Mouse (Mus musculus) kidney, adult 8-10 months (tissue): Measurements from ENCODE around the gene Cyp2c29.
"Not testable (repeated sequence)": the region's sequence is repeated elsewhere in the genome, so short reads cannot be mapped to it uniquely, and the experiment has no call there.

Source experiments
- DNase-seq, 2 experiments: peaks; one replicate each; pipeline ENCODE4 v3.0.0; 2022

The Cyp2c29 gene

DNA sequence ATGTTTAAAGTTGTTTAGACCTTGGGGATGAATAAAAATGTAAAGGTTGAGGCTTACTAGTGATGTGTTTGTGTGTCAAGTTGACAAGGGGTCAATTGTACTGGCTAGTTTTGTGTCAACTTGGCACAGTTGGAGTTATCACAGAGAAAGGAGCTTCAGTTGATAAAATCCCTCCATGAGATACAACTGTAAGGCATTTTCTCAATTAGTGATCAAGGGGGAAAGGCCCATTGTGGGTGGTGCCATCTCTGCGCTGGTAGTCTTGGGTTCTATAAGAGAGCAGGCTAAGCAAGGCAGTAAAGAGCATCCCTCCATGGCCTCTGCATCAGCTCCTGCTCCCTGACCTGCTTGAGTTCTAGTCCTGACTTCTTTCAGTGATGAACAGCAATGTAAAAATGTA lies at the start of gene Cyp2c29:
Gene Cyp2c29, plus strand, starts transcription at position 301 of the 400 bp plus-strand sequence.
- DNase-seq = not testable (repeated sequence)

DNA sequence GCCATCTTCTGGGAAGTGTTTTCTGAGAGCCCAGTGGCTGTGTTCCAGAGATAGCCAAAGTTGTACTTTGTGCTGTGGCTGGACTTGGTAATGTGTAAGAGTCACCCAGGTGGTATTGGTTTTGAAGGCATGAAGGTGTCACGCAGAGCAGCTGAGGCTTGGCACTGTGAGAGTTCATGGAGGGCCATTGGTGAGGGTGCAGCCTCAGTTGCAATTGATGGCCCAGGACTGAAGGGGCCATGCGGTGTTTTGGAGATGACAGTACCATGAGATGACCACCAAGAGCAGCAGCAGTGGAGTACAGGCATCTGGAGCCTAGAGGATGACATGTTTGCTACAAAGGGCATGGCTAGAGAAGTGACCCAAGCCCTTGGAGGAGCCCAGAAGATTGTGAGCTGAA lies 2.2 kb upstream of the Cyp2c29 start:
- not testable (repeated sequence) for DNase-seq

DNA sequence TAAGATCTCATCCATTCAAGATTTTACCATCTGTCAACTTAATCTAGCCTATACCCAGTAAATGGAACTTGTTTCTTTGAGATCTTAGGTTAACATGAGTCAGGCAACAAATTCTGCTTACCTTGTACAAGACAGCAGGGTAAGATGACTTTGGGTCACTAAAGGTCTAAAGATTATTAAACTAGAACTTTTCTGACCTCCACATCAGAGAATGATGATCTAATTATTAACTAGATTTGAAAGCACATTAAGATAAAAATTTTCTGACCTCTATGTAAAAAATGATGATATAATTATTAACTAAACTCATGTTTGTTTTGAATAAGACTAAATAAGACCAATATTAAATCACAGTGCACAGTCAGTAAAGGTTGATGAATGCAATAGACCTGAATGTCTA lies 13.6 kb downstream of the Cyp2c29 start:
- DNase-seq = no peak

DNA sequence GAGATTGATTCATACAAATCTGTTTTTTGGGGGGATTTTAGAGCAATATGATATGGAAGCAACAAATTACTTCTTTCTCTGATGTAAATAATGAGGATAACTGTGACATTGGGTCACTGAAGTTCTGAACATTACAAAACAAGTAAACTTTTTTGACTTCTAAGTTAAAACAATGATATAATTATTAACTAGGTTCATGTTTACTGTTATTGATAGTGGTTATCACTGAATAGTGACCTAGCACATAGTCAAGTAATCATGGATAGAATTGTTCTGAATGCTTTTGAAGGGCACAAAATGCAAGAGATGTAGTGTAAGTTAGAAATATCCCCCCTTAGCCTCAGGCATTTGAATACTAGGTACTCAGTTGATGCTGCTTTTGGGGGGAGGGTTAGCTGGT lies 16.4 kb downstream of the Cyp2c29 start:
- DNase-seq = no peak

DNA sequence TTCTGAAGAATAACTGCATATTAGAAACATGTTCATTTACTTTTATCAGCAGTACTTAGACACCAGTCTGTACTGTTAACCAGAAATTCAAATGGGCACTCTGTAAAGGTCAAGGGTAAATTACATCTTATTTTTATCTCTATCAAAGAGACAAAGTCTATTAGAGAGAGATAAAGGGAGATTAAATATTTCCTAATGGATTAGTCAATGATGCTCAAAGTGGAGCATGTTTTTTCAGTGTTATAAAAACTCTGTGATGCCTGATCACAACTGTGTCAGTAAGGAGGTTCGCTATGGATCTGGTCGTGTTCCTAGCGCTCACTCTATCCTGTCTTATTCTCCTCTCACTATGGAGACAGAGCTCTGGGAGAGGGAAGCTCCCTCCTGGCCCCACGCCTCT lies 17.6 kb downstream of the Cyp2c29 start:
- no peak for DNase-seq

DNA sequence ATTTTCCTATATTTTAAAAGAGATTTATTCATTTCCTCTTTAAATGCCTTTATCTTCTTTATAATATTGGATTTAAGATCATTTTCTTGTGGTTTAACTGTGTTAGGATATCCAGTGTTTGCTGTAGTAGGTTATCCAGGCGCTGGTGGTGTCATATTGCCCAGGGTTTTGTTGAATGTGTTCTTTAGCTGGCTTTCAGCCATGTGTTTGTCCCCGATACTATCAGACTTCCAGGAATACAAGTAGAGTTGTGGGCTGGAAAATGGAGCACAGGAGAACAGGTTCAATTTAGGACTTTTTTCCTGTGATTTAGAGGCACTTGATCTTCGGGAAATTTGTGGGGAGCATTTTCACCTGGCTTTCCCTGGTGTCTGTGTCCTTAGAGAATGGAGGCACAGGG lies 19.8 kb downstream of the Cyp2c29 start:
- DNase-seq = no peak
